Mouse (Mus musculus): Measurements from ENCODE around the gene Slc22a20.

Gene Slc22a20

DNA sequence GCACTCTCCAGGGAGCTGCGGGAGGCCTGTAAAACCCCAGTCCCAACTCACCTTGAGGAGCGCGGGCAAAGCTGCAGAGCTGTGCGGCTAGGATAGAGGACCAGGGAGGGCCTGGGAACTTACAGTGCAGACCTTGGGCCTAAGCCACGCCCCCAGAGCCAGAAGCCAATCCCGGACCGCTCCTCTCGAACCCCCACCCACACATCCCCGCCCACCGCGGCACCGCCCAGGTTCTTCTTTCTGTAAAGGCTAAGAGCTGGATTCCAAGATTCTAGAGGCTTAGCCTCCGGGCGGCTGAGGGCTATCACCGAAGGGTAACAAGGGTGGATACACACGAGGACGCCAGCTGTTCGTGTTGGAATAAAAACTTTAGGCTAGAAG, 61.2 kb downstream of the Slc22a20 start, which contains the start of gene Cdc42ep2:
Gene Cdc42ep2 (minus strand): TSS at position 104 of the 381 bp plus-strand sequence.
- peak; percentile 98 for DNase-seq (ENCODE audit: low read depth, low spot score)

DNA sequence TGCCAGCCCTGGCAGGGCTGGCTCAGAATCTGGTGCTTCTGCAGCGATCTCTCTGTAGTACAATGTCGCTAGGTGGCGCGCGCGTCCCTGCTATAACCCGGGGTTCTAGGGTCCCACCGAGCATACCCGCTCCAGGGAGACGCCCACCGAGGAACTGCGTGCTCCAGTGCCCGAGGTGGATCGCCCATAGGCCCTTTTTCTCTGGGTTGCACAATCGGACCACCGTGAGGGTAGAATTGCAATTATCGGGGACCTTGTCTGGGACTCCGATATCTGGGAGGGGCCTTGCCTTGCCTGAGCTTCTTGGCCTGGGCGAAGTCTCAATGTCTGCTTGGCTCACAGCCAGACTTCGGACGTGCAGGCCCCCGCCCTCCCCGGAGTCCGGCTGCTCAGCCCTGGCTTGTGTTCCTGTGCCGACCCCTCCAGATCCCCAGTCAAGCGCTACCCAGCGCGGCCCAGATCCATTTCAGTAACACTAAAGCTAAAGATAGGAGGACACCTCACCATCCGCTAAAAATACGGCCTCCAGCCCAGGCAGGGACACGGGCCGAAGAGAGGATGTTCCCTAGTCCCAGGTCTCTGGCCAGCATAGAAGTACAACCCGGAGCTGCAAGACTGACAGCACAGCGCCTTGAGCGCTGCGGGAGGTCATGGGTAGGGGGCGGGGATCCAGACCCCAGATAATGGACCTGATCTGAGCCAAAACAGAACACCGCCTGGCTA, 61.8 kb downstream of the Slc22a20 start:
- peak; percentile 92 for DNase-seq (ENCODE audit: low read depth, low spot score)

DNA sequence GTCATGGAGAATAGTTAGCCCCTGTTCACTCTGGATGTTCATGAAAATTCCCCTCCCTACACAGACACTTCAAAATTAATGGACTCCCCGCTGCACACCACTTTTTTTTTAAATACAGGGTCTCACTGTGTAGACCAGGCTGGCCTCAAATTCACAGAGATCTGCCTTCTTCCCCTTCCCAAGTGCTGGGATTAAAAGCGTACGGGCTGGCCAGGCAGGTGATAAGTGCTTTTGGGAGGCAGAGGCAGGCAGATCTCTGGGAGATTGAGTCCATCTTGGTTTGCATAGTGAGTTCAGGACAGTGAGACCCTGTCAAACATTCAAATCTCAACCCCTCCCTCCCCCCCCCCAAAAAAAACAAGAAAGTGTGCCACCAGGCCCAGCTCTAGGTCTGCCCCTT, 63.0 kb downstream of the Slc22a20 start:
- no peak for DNase-seq (ENCODE audit: low read depth, low spot score)

DNA sequence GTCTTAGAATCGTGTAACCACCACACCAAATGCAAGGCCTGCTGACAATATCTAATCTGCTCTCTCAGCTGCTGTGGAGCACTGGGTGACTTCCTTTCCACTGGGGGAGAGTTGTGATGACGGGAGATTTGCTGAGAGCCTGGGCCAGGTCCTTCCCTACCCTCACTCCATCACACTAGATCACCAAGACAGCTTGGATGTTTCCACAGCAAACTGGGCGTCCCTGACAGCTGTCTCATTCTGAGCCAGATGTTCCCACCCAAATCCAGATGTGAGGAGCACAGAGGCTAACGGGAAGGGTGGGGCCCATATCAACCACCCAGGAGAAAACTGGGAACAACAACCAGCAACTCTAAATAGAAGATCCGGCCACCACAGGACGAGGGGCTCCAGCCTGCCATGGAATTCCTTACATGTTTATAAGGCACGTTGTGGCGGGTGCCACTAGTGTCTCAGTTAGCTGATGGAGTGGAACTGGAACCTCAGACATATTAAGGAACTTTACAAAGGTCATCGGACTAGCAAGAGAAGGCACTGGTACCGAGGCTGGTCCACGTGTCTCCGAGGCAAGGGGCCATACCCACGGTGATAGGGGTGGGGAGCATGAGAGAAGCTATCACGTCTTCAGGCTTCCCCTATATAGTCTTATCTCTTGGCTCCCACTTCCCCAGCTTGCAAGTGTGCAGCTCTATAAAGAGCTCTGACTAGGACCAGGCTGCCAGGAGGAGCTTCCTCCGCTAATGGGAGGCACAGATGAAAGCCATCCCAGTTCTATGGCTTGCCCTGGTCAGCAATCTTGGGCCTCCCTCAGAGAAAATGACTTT, 63.6 kb downstream of the Slc22a20 start:
- DNase-seq (ENCODE audit: low read depth, low spot score) = no peak

DNA sequence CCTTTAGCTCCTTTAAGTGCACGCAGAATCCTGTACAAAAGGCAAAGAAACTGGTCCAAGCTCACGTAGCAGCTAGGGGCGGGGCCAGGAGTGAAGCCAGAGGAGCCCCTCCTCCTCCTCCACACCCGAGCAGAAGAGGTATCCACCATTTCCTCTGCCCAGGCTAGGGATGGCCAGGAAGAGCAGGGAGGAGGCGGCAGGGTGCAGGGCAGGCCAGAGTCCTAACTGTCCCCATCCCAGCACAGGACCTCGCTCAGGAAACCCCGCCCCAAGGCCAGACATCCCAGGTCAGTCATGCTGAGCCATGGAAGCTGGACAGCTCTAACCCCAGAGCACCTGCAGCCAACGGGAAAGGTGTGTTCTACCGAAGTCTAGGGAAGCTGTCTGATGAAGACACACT, 64.2 kb downstream of the Slc22a20 start:
- DNase-seq (ENCODE audit: low read depth, low spot score) = peak; percentile 71
